Mouse (Mus musculus) macrophage (primary cell): ENCODE data around the gene Nxpe2. TPM values are rescaled to one million over a fixed set of nuclear protein-coding genes. Genes with fewer than 3 reads are reported as not detected.
"Not testable (repeated sequence)": the region's sequence is repeated elsewhere in the genome, so short reads cannot be mapped to it uniquely, and the experiment has no call there.

Experiments
- H3K27ac ChIP-seq: fragments of 350-480 bp; formaldehyde crosslinking; 2 replicates; pipeline ENCODE4 v1.9.0; 2021
- H3K36me3 ChIP-seq: fragments of 350-480 bp; formaldehyde crosslinking; 2 replicates; pipeline ENCODE4 v1.9.0; 2021; ENCODE audit errors: inconsistent target
- H3K4me3 ChIP-seq: fragments of 350-480 bp; formaldehyde crosslinking; 2 replicates; pipeline ENCODE4 v1.9.0; 2021; ENCODE audit errors: inconsistent target
- H3K79me2 ChIP-seq: fragments of 350-480 bp; formaldehyde crosslinking; 2 replicates; pipeline ENCODE4 v1.9.0; 2021; ENCODE audit errors: inconsistent target
- WGBS: methylation state at CpG from one replicate; pipeline ENCODE4 v1.1.7; 2026; ENCODE audit warnings: inconsistent platforms; ENCODE audit not compliant: missing documents; 5-methylcytosine and 5-hydroxymethylcytosine counted together
- polyA plus RNA-seq: library from polyadenylated mRNA; stranded (reverse); fragments of 250-400 nt; gene quantifications from 3 replicates; pipeline ENCODE4 v1.2.4, GENCODE M21; 2018; ENCODE audit warnings: inconsistent platforms

The Nxpe2 gene
- polyA plus RNA-seq, 1 experiment from 2014 or later = not detected

GRCm38 (mm10) chr9:48339563-48339962 lies 13.7 kb downstream of the Nxpe2 start:
- WGBS = 92% methylated on average over 5 of the region's 5 CpGs
- H3K36me3 ChIP-seq = no peaks in the 10 kb centered on the region
- H3K4me3 ChIP-seq = no peak overlapping the region
- no peak overlapping the region for H3K27ac ChIP-seq
- H3K79me2 ChIP-seq = no peaks in the 10 kb centered on the region

DNA sequence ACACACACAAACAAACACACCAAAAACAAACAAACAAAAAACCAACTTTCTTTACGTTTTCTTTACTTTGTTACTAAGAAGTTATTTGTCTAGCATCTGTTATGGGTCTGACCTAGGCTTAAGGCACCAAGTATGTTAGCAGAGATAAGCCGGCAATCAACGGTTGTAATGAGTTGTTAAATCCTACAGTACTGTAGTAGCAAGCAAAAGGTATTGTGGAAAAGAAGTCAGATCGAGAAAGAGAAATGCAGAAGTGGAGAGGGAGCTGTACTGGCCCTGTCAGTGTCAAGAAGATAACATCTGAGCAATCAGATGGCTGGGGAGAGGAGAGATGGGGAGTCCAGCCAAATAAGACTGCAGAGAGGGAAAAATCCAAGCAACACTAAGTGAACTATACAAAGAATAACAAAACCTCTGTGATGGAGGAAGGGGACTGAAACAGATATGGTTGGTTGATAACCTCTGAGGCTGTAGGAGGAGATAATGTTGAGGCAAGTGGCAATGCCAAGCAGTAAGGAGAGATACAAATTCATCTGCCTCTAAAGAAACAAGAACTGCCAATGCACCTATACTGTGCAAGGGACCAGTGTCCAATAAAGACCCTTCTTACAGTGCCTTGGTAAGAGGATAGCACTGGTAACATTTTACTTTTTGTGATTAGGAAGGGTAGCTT lies 14.3 kb downstream of the Nxpe2 start:
- Histone ChIP-seq H3K36me3 (no peaks in the 10 kb centered on the region), H3K79me2 (no peaks in the 10 kb centered on the region), H3K27ac (no peak overlapping the region), H3K4me3 (no peak overlapping the region)
- 29% methylated on average over 3 of the region's 4 CpGs for WGBS

DNA sequence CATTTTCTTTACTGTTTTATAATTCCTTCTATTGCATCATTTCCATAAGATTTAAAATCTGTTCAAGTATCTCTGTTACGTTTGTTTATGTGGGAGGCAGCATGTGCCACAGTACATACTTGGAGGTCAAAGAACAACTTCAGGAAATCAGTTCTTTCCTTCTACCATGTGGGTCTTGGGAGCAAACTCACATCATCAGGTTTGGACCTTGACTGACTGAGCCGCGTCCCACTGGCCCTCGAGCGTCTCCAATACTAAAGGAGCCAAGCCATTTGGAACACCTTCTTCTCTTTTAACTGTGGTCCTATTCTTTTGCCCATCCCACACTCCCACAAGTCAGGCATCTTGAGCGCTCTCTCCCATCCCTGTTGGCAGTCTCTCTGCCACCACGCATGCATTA lies 23.7 kb downstream of the Nxpe2 start:
- no peaks in the 10 kb centered on the region for H3K79me2 ChIP-seq
- H3K36me3 ChIP-seq = no peaks in the 10 kb centered on the region
- H3K27ac ChIP-seq = no peak overlapping the region
- WGBS = 94% methylated on average over 7 of the region's 7 CpGs
- H3K4me3 ChIP-seq = no peak overlapping the region

- H3K4me3 ChIP-seq = no peak overlapping the region
- no peaks in the 10 kb centered on the region for H3K79me2 ChIP-seq
- no peaks in the 10 kb centered on the region for H3K36me3 ChIP-seq
- 75% methylated on average over 9 of the region's 9 CpGs for WGBS
- H3K27ac ChIP-seq = no peak overlapping the region
Measured at GRCm38 (mm10) chr9:48326338-48326737, 26.9 kb downstream of the Nxpe2 start.

DNA sequence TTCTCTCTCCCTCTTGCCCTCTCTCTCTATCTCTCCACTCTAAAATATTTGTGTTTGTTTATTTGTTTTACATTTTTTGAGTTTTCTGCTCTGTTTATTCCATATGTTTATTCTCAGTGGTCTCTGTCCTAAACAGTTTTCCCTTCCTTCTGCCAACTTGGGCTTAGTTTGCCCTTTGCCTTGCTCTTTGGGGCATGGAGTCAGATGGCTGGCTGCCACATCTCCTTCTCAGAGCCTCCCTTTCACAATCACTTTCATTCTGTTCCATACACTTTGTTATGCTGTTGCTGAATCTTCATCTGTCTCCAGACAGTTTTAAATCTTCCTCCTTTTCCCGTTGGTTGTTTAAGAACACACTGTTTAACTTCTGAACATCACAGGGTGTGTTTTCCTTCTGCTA lies 37.4 kb downstream of the Nxpe2 start:
- no peak overlapping the region for H3K27ac ChIP-seq
- H3K79me2 ChIP-seq = no peaks in the 10 kb centered on the region
- 91% methylated on average over 1 of the region's 1 CpGs for WGBS
- H3K36me3 ChIP-seq = no peaks in the 10 kb centered on the region
- no peak overlapping the region for H3K4me3 ChIP-seq

DNA sequence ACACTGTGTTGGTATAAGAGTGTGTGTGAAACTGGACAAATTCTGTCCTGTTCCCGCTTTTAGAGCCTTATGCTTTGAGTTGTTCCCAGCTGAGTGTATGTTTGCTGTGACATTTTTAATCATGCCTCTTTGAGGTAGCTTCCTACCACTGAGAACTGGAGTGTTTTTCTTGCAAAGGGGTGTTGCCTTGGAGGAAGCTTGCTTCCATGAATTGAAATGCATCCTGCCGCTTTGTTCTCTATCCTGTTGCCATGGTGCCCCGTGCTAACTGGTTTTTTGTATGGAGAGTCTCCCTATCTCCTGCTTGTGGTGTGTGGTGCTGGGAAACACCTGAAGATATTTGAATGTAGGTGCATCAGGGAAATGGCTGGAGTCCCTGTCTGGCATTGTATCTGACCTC lies 39.1 kb downstream of the Nxpe2 start:
- 78% methylated on average over 3 of the region's 3 CpGs for WGBS
- no peaks in the 10 kb centered on the region for H3K79me2 ChIP-seq

GRCm38 (mm10) chr9:48311241-48311640 lies 42.0 kb downstream of the Nxpe2 start:
- H3K27ac ChIP-seq = no peak overlapping the region
- no peak overlapping the region for H3K4me3 ChIP-seq
- H3K36me3 ChIP-seq = no peaks in the 10 kb centered on the region
- WGBS = no CpG with 5 or more reads among the region's 5 CpGs
- no peaks in the 10 kb centered on the region for H3K79me2 ChIP-seq

More for the DNA sequence above, 39.1 kb downstream of the Nxpe2 start:
- H3K27ac ChIP-seq = no peak overlapping the region
- no peaks in the 10 kb centered on the region for H3K36me3 ChIP-seq
- no peak overlapping the region for H3K4me3 ChIP-seq

DNA sequence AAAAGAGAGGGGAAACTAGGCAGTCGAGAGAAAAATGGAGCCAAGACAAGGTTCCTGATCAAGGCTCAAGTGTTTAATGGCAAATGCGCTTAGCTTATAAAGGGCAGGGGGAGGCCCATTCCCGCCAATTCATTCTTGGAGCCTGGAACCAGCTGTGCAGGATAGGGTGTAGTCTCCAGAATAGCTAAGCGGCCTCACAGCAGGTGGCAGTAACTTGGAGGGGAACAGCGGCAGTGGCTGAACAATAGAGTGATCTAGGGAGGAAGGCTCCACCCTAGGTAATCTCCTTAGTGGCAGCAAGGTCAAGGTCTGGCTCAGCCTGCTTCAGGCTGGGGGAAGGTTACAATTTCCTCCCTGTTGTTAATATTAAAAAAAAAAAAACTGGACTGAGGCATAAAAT lies 49.7 kb downstream of the Nxpe2 start:
- not testable (repeated sequence) for H3K79me2 ChIP-seq, H3K27ac ChIP-seq, H3K36me3 ChIP-seq, H3K4me3 ChIP-seq
- WGBS = 92% methylated on average over 5 of the region's 5 CpGs

DNA sequence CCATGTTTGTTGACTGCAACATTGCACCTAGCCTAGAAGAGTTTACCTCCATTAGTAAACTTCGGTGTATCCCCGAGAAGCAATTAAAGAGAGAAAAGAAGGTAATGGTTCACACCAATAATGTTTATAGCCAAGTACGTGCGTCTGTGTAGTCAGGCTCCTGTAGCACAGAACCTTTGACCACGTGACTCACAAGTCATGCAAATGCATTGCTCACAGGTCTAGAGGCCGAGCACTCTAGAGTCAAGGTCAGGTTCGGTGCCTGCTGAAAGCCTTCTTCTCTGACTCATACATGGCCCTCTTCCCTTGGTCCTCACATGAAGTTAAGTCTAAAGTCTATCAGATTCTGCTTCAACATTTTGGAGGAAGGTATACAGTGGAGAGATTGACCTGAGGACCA lies 54.3 kb downstream of the Nxpe2 start:
- Histone ChIP-seq H3K4me3 (no peak overlapping the region), H3K27ac (no peak overlapping the region), H3K36me3 (no peaks in the 10 kb centered on the region), H3K79me2 (no peaks in the 10 kb centered on the region)
- WGBS = 94% methylated on average over 7 of the region's 7 CpGs

- 50% methylated on average over 2 of the region's 2 CpGs for WGBS
- no peak overlapping the region for H3K4me3 ChIP-seq
- no peaks in the 10 kb centered on the region for H3K79me2 ChIP-seq
- H3K27ac ChIP-seq = no peak overlapping the region
- no peaks in the 10 kb centered on the region for H3K36me3 ChIP-seq
Measured at GRCm38 (mm10) chr9:48294754-48295153, 58.5 kb downstream of the Nxpe2 start.

- Histone ChIP-seq H3K79me2 (no peaks in the 10 kb centered on the region), H3K27ac (no peak overlapping the region), H3K36me3 (no peaks in the 10 kb centered on the region), H3K4me3 (no peak overlapping the region)
- WGBS = 90% methylated on average over 1 of the region's 1 CpGs
Measured at GRCm38 (mm10) chr9:48290281-48290680, 63.0 kb downstream of the Nxpe2 start.

GRCm38 (mm10) chr9:48284221-48284620 lies 69.0 kb downstream of the Nxpe2 start:
- Histone ChIP-seq H3K4me3 (no peak overlapping the region), H3K36me3 (no peaks in the 10 kb centered on the region), H3K27ac (no peak overlapping the region), H3K79me2 (no peaks in the 10 kb centered on the region)
- 94% methylated on average over 6 of the region's 8 CpGs for WGBS

DNA sequence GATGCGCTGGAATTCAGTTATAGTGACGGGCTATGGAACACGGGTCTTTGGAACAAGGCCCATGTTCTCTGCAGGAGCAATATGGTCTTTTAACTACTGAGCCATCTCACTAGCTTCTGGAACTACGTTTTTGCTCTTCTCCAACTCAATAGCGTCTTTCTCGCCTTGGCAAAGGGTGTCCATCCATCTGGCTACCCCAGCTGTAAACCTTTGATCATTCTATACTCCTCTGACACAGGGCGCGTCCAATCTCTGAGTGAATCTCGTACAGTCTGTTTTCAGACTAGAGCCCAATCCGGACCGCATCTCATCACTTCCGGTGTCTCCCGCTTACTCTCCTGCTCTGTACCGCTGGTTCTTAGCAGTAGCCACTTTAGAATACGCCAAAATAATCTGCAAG lies 76.4 kb downstream of the Nxpe2 start:
- Histone ChIP-seq H3K36me3 (no peaks in the 10 kb centered on the region), H3K27ac (no peak overlapping the region), H3K79me2 (no peaks in the 10 kb centered on the region), H3K4me3 (no peak overlapping the region)
- 96% methylated on average over 15 of the region's 15 CpGs for WGBS
